Mouse (Mus musculus) forebrain, postnatal 0 days (tissue): Measurements from ENCODE around the gene Ephb6. TPM values are rescaled to one million over a fixed set of nuclear protein-coding genes. Genes with fewer than 3 reads are reported as not detected.

Experiments used
- ATAC-seq: fragments of 200-750 bp; cut with Nextera tagmentation; 2 replicates; pipeline ENCODE4 v1.8.0; 2017; ENCODE audit warnings: mild to moderate bottlenecking, moderate library complexity
- DNase-seq: peaks from one replicate; pipeline ENCODE4 v3.0.0-alpha.2; 2015
- H3K27ac ChIP-seq: fragments of 300-500 bp; sonication (generic); 2 replicates; pipeline ENCODE4 v1.5.1; 2014; ENCODE audit warnings: low read depth, mild to moderate bottlenecking, antibody characterized with exemption, low read length, moderate library complexity, mixed read lengths
- H3K27me3 ChIP-seq: fragments of 300-500 bp; sonication (generic); 2 replicates; pipeline ENCODE4 v1.6.1; 2014; ENCODE audit warnings: mild to moderate bottlenecking, low read length, mixed read lengths; ENCODE audit not compliant: insufficient read depth
- H3K36me3 ChIP-seq: fragments of 300-500 bp; sonication (generic); 2 replicates; pipeline ENCODE4 v1.6.1; 2014; ENCODE audit warnings: mild to moderate bottlenecking, moderate library complexity; ENCODE audit not compliant: insufficient read depth
- H3K4me1 ChIP-seq: fragments of 300-500 bp; sonication (generic); 2 replicates; pipeline ENCODE4 v1.6.1; 2014; ENCODE audit warnings: antibody characterized with exemption; ENCODE audit not compliant: insufficient read depth
- H3K4me2 ChIP-seq: fragments of 300-500 bp; sonication (generic); 2 replicates; pipeline ENCODE4 v1.6.1; 2014; ENCODE audit warnings: low read depth, mild to moderate bottlenecking, moderate library complexity
- H3K4me3 ChIP-seq: fragments of 300-500 bp; sonication (generic); 2 replicates; pipeline ENCODE4 v1.5.1; 2014; ENCODE audit warnings: low read depth, low read length, mixed read lengths
- H3K9ac ChIP-seq: fragments of 300-500 bp; sonication (generic); 2 replicates; pipeline ENCODE4 v1.6.1; 2014; ENCODE audit warnings: mild to moderate bottlenecking
- H3K9me3 ChIP-seq: fragments of 300-500 bp; sonication (generic); 2 replicates; pipeline ENCODE4 v1.6.1; 2016; ENCODE audit warnings: low read length
- CTCF ChIP-seq: sonication (generic); IDR thresholded peaks from 2 replicates; pipeline ENCODE4 v1.5.1; 2016; ENCODE audit warnings: antibody characterized with exemption, control low read depth, low read depth
- WGBS: fragments of 180-500 bp; shearing (Covaris S2); extraction: QIAGEN DNeasy Blood & Tissue Kit; methylation state at CpG from one replicate; pipeline ENCODE4 v1.1.7; 2014; 5-methylcytosine and 5-hydroxymethylcytosine counted together
- polyA plus RNA-seq: library from polyadenylated mRNA; unstranded; fragments of >200 nt; fragmentation: Nextera tagmentation; extraction: Ambion mirVana; gene quantifications from 2 replicates; pipeline ENCODE4 v1.2.1, GENCODE M21; 2015
- total RNA-seq: library from RNA; depleted of rRNA; stranded (reverse); fragments of >200 nt; gene quantifications from 2 replicates; pipeline ENCODE4 v1.2.3, GENCODE M21; 2014

Gene Ephb6
- total and polyA plus RNA-seq, 2 experiments from 2014 or later = 31.6 to 47.6 TPM

DNA sequence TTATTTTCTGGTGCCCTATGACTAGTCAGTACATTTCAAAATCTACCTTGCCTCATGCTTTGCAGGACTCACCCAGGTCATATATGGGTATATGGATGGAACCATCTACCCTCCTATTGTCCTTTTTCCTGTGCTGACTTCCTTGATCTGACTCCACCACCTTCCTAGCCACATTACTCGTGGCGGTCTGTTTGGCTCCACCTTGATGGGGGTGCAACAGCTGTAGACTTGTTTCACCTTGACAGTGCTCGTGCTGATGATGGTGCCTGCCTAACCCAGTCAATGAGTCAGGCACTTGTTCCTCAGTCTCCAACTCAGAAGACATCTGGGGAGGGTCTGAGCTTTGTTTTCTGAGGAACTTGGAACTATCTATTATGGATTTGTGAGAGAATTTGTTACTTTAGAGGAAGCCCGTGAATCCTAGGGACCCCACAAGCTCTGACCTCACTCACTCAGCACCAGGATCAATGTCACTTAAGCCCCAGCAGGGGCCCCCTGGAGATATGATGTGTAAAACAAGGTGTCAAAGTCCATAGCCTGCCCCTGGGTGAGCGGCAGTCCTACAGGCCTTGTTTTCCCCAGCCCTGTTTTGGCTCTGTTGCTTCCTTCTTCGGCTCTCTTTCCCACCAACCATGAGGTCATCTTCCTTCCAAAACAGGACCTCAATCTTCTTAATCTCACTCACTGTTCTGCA lies 36.0 kb downstream of the Ephb6 start:
- H3K9me3 ChIP-seq = no peaks in the 10 kb centered on the region
- ATAC-seq (no peak), DNase-seq (no peak)
- H3K27ac ChIP-seq = no peak overlapping the region
- no peaks in the 10 kb centered on the region for H3K36me3 ChIP-seq
- no peaks in the 10 kb centered on the region for H3K27me3 ChIP-seq
- no peak overlapping the region for H3K4me3 ChIP-seq
- no peak for TF ChIP-seq CTCF
- WGBS = 84% methylated on average over 6 of the region's 6 CpGs
- no peak overlapping the region for H3K4me2 ChIP-seq
- H3K9ac ChIP-seq = no peak overlapping the region
- H3K4me1 ChIP-seq = no peaks in the 10 kb centered on the region

DNA sequence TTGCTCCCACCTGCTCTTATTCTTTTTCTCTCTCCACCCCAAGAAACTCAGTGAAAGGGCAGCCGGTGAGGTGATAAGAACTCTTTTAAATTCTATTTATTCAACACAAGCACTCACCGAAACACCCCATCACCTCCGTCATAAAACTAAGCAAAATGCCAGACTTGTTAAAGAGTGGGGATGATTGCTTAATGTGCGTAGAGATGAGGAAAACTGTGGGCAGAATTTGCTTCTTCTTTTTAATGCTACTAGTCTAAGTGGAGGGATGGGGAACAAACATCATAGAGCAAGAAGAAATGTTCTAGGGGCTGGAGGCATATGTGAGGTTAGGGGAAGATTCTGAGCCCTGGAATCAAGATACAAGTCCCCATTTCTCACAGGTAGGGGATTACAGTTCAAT lies 37.5 kb downstream of the Ephb6 start:
- H3K4me2 ChIP-seq = no peak overlapping the region
- no peak for TF ChIP-seq CTCF
- DNase-seq (no peak), ATAC-seq (no peak)
- no peaks in the 10 kb centered on the region for H3K27me3 ChIP-seq
- no peak overlapping the region for H3K4me3 ChIP-seq
- WGBS = 91% methylated on average over 4 of the region's 4 CpGs
- no peaks in the 10 kb centered on the region for H3K4me1 ChIP-seq
- no peak overlapping the region for H3K9ac ChIP-seq
- H3K9me3 ChIP-seq = no peaks in the 10 kb centered on the region
- H3K27ac ChIP-seq = no peak overlapping the region
- H3K36me3 ChIP-seq = no peaks in the 10 kb centered on the region

DNA sequence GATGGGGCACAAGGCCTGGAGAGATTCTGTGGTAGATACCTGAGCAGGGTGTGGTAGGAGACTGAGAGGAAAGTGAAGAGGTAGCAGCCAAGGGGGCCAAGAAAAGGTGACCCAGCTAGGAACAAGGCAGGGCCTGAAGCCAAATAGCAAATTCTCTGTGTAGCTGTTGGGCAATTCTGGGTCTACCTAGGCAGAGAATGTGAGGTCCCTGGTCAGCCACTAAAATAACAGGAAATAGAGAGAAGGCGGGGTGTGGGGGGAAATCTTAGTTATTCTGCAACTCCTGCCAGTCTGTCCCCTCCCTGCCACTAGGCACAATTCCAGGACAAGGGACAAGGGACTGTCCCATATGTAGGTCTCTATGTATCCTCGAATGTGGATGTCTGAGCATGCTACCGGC lies 37.9 kb downstream of the Ephb6 start:
- Histone ChIP-seq H3K4me3 (no peak overlapping the region), H3K4me2 (no peak overlapping the region), H3K9ac (no peak overlapping the region), H3K36me3 (no peaks in the 10 kb centered on the region), H3K27me3 (no peaks in the 10 kb centered on the region), H3K27ac (no peak overlapping the region), H3K9me3 (no peaks in the 10 kb centered on the region), H3K4me1 (no peaks in the 10 kb centered on the region)
- no peak for ATAC-seq
- no peak for DNase-seq
- 94% methylated on average over 3 of the region's 3 CpGs for WGBS
- no peak for TF ChIP-seq CTCF

DNA sequence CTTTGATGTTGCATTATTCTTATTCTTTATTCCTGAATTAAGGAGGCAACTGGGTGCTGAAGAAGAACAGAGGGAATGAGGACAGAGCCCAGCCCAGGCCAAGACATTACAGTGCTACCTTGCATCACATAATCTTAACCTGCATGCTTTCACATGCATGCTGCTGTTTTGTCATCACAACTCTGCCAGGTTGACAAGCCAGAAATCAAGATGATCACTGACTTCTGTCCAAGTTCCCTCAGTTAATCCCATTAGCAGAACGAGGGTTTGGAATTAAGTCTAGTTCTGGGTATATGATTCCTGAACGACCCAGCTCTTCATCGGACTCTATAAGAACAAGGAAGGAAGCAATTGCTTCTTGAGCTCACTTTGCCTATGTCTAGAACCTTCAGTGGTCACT lies 40.9 kb downstream of the Ephb6 start:
- ATAC-seq (no peak), DNase-seq (no peak)
- Histone ChIP-seq H3K27me3 (no peaks in the 10 kb centered on the region), H3K4me1 (no peaks in the 10 kb centered on the region), H3K36me3 (no peaks in the 10 kb centered on the region), H3K9ac (no peak overlapping the region), H3K4me3 (no peak overlapping the region), H3K4me2 (no peak overlapping the region), H3K9me3 (no peaks in the 10 kb centered on the region), H3K27ac (no peak overlapping the region)
- TF ChIP-seq CTCF = no peak
- WGBS = 90% methylated on average over 3 of the region's 3 CpGs

DNA sequence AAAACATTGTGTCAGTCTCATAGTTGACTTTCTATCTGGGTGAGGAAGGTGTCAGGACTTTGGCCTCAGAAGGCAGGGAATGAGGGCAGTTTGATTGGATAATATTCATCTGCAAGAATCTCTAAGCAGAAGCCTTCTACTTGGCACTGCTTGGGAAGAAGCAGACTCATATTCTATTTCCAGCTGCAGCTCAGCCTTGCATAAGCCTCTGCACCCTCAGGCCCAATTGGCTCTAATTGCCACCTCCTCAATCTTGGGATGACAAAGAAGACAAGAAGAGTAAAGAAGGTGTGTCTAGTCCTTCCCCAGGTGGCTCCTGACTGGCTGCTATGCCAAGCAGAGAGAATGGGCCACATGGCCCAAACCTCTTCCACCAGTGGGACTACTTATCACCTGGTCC lies 41.4 kb downstream of the Ephb6 start:
- TF ChIP-seq CTCF = no peak
- no peak for ATAC-seq
- H3K9me3 ChIP-seq = no peaks in the 10 kb centered on the region
- H3K4me1 ChIP-seq = no peaks in the 10 kb centered on the region
- H3K27ac ChIP-seq = no peak overlapping the region
- no peak overlapping the region for H3K4me3 ChIP-seq
- no peak overlapping the region for H3K4me2 ChIP-seq
- H3K36me3 ChIP-seq = no peaks in the 10 kb centered on the region
- no peaks in the 10 kb centered on the region for H3K27me3 ChIP-seq
- no peak overlapping the region for H3K9ac ChIP-seq
- no peak for DNase-seq

DNA sequence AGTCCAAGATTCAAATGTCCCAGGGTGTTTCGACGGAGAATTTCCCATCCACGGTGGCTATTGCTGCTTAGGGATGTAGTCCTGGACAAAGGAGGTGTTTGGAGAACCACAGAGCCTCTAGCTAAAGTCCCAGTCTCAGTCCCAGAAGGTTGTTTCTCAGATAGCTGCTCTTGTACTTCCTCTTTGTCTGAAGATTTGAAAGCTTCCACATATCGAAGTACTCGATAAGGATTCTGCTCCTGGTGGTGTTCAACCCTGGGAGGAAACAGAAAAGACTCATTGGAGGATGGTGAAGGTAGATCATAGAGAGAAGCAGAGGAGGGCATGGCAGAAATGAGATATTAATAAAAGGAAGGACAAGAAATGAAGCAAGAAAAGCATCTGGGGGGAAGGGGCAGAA lies 47.9 kb downstream of the Ephb6 start:
- Histone ChIP-seq H3K4me3 (no peak overlapping the region), H3K4me1 (no peaks in the 10 kb centered on the region), H3K27ac (no peak overlapping the region), H3K27me3 (no peaks in the 10 kb centered on the region), H3K36me3 (no peaks in the 10 kb centered on the region), H3K9ac (no peak overlapping the region), H3K9me3 (no peaks in the 10 kb centered on the region), H3K4me2 (no peak overlapping the region)
- DNase-seq = no peak
- WGBS = 95% methylated on average over 5 of the region's 5 CpGs
- no peak for TF ChIP-seq CTCF
- no peak for ATAC-seq

DNA sequence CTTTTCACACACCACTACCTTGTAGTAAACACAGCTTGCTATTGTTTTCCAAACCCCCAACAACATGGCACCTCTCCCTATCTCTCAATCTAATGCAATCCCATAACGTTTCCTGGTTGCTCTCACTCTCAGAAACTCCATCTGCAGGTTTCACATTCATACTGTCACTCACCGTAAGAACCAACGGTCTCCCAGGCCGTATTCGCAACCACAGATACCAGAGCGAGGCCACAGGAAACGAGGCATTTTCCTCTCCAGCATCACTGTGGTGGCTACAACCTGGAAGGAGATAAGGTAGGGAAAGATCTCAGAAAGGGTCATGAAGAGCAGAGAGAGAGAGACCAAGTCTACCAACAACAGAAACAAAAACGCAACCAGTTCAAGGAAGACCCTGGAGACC lies 49.4 kb downstream of the Ephb6 start:
- no peak for TF ChIP-seq CTCF
- H3K36me3 ChIP-seq = no peaks in the 10 kb centered on the region
- H3K9me3 ChIP-seq = no peaks in the 10 kb centered on the region
- H3K4me2 ChIP-seq = no peak overlapping the region
- no peak overlapping the region for H3K9ac ChIP-seq
- ATAC-seq = no peak
- no peak overlapping the region for H3K4me3 ChIP-seq
- no peaks in the 10 kb centered on the region for H3K27me3 ChIP-seq
- H3K27ac ChIP-seq = no peak overlapping the region
- no peaks in the 10 kb centered on the region for H3K4me1 ChIP-seq
- no peak for DNase-seq
- WGBS = 90% methylated on average over 8 of the region's 8 CpGs

DNA sequence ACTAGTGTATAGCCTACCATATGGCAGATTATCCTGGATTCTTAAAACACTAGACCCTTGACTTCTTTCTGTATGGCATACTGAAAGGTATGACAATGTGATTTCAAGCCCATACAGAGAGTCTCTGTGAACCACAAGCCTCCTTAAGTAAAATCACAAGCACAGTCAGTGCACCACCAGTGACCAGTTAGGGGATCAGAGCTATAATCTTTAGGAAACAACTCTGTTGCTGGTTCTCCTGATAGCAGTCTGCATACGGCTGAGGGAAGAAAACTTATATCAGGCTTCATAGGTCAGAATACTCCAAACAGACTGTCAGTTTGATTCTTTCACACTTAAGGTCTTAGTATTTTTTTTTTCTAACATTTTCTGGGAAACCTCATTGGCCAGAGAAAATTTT lies 53.2 kb downstream of the Ephb6 start:
- ATAC-seq (no peak), DNase-seq (no peak)
- Histone ChIP-seq H3K4me1 (no peaks in the 10 kb centered on the region), H3K27ac (no peak overlapping the region), H3K4me3 (no peak overlapping the region), H3K9ac (no peak overlapping the region), H3K4me2 (no peak overlapping the region), H3K36me3 (no peaks in the 10 kb centered on the region), H3K27me3 (no peaks in the 10 kb centered on the region), H3K9me3 (no peaks in the 10 kb centered on the region)
- 76% methylated on average over 1 of the region's 1 CpGs for WGBS
- no peak for TF ChIP-seq CTCF
